Mouse (Mus musculus) liver, embryonic 12.5 days (tissue): ENCODE measurements around the gene Olfr1180. TPM values are rescaled to one million over a fixed set of nuclear protein-coding genes. Genes with fewer than 3 reads are reported as not detected.
"Not testable (repeated sequence)": the region's sequence is repeated elsewhere in the genome, so short reads cannot be mapped to it uniquely, and the experiment has no call there.

ENCODE experiments used
- ATAC-seq: fragments of 200-750 bp; cut with Nextera tagmentation; 2 replicates; pipeline ENCODE4 v1.8.0; 2017; ENCODE audit warnings: moderate number of reproducible peaks, mild to moderate bottlenecking, moderate library complexity
- H3K27ac ChIP-seq: fragments of 300-500 bp; sonication (generic); 2 replicates; pipeline ENCODE4 v1.5.1; 2016; ENCODE audit warnings: mild to moderate bottlenecking
- H3K27me3 ChIP-seq: fragments of 300-500 bp; sonication (generic); replicated peaks from 2 replicates; pipeline ENCODE4 v1.6.1; 2016; ENCODE audit warnings: mild to moderate bottlenecking, moderate library complexity
- H3K36me3 ChIP-seq: fragments of 300-500 bp; sonication (generic); 2 replicates; pipeline ENCODE4 v1.6.1; 2016; ENCODE audit warnings: mild to moderate bottlenecking, moderate library complexity
- H3K4me1 ChIP-seq: fragments of 300-500 bp; sonication (generic); 2 replicates; pipeline ENCODE4 v1.6.1; 2016
- H3K4me2 ChIP-seq: fragments of 300-500 bp; sonication (generic); 2 replicates; pipeline ENCODE4 v1.6.1; 2016; ENCODE audit warnings: mild to moderate bottlenecking, moderate library complexity
- H3K4me3 ChIP-seq: fragments of 300-500 bp; sonication (generic); 2 replicates; pipeline ENCODE4 v1.5.1; 2016; ENCODE audit warnings: mild to moderate bottlenecking, moderate library complexity
- H3K9ac ChIP-seq: fragments of 300-500 bp; sonication (generic); 2 replicates; pipeline ENCODE4 v1.6.1; 2016; ENCODE audit warnings: mild to moderate bottlenecking, moderate library complexity
- H3K9me3 ChIP-seq: fragments of 300-500 bp; sonication (generic); replicated peaks from 2 replicates; pipeline ENCODE4 v1.6.1; 2016; ENCODE audit warnings: mild to moderate bottlenecking, moderate library complexity
- WGBS: fragments of 180-500 bp; shearing (Covaris S2); methylation state at CpG from one replicate; pipeline ENCODE4 v1.1.7; 2016; ENCODE audit not compliant: insufficient replicate concordance; 5-methylcytosine and 5-hydroxymethylcytosine counted together
- polyA plus RNA-seq: library from polyadenylated mRNA; unstranded; fragments of >200 nt; fragmentation: Nextera tagmentation; extraction: Ambion mirVana; gene quantifications from 2 replicates; pipeline ENCODE4 v1.2.1, GENCODE M21; 2016

Gene Olfr1180
- polyA plus RNA-seq, result not detected in 2 replicates

DNA sequence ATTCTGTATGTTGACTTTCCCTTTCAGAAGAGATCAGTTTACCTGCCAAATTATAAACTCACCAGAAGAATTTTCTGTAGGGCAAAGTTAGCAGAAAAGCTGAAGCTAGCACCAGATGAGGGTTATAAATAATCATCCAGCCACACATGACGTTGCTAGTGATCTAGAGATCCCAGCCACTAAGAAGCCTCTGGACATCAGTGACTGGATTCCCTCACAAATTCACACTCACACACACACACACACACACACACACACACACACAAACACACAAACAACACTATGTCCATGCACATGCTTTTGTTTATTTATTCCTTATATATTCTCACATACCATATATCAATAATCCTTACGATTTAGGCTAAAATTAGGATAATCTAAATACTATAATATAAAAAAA lies at the start of gene Olfr1180:
Gene Olfr1180, minus strand, starts transcription at position 101 of the 400 bp plus-strand sequence.
- Histone ChIP-seq H3K9me3 (no peaks in the 10 kb centered on the region), H3K4me1 (no peaks in the 10 kb centered on the region), H3K4me3 (no peak within 1 kb of the TSS), H3K36me3 (no peaks in the 10 kb centered on the region), H3K9ac (no peak within 1 kb of the TSS), H3K27ac (no peak within 1 kb of the TSS), H3K4me2 (no peak within 1 kb of the TSS), H3K27me3 (no peaks in the 10 kb centered on the region)
- 63% methylated on average over 2 of the region's 2 CpGs for WGBS
- no peak for ATAC-seq

DNA sequence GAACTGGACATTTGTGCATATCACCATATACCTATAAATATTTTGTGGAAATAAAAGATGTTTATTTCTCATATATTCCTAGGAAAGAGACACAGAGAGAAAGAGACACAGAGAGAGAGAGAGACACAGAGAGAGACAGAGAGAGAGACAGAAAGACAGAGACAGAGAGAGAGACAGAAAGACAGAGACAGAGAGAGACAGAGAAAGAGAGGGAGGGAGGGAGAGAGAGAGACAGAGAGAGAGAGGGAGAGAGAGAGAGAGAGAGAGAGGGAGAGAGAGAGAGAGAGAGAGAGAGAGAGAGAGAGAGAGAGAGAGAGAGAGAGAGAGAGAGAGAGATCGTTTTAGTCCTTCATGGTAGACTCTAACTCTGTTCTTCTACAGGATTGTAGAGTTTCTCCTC lies 35.6 kb upstream of the Olfr1180 start, which contains the start of gene Olfr1183:
Gene Olfr1183, plus strand, starts transcription at position 301 of the 400 bp plus-strand sequence.
- not testable (repeated sequence) for H3K9ac ChIP-seq, ATAC-seq, H3K9me3 ChIP-seq, H3K36me3 ChIP-seq, H3K27me3 ChIP-seq, H3K4me2 ChIP-seq, H3K4me3 ChIP-seq, H3K27ac ChIP-seq, H3K4me1 ChIP-seq
- 58% methylated on average over 1 of the region's 1 CpGs for WGBS

GRCm38 (mm10) chr2:88449031-88449430 lies 30.1 kb upstream of the Olfr1180 start, which contains the start of gene Gm13757:
Gm13757 (minus strand) TSS chr2:88449131.
- H3K4me3 ChIP-seq, result no peak within 1 kb of the TSS
- H3K4me1 ChIP-seq, result no peaks in the 10 kb centered on the region
- H3K36me3 ChIP-seq, result no peaks in the 10 kb centered on the region
- no peaks in the 10 kb centered on the region for H3K27me3 ChIP-seq
- no peak within 1 kb of the TSS for H3K27ac ChIP-seq
- H3K9ac ChIP-seq, result no peak within 1 kb of the TSS
- ATAC-seq, result no peak
- H3K9me3 ChIP-seq, result no peaks in the 10 kb centered on the region
- H3K4me2 ChIP-seq, result no peak within 1 kb of the TSS
- WGBS, result 74% methylated on average over 1 of the region's 1 CpGs

DNA sequence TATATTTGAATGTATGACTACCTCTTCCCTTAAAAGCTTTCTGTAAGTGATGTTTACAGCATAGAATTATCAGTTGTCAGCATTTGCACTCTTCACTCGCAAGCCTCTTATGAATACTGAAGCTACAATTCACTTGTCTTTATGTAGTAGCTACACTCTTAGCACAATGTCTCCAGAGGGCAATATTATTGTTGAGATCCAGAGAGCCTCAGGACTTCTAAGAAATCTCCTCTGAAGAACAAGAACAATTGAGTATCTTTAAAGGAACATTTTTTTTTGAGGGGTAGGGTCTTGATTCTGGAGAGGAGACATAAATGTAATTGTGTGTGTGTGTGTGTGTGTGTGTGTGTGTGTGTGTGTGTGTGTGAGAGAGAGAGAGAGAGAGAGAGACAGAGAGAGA lies 7.1 kb upstream of the Olfr1180 start, which contains the start of gene Olfr1181:
Gene Olfr1181, minus strand, starts transcription at position 101 of the 400 bp plus-strand sequence.
- Histone ChIP-seq H3K36me3 (no peaks in the 10 kb centered on the region), H3K9ac (no peak within 1 kb of the TSS), H3K27me3 (no peaks in the 10 kb centered on the region), H3K9me3 (no peaks in the 10 kb centered on the region), H3K27ac (no peak within 1 kb of the TSS), H3K4me3 (no peak within 1 kb of the TSS), H3K4me1 (no peaks in the 10 kb centered on the region), H3K4me2 (no peak within 1 kb of the TSS)
- 62% methylated on average over 1 of the region's 1 CpGs for WGBS
- no peak for ATAC-seq

DNA sequence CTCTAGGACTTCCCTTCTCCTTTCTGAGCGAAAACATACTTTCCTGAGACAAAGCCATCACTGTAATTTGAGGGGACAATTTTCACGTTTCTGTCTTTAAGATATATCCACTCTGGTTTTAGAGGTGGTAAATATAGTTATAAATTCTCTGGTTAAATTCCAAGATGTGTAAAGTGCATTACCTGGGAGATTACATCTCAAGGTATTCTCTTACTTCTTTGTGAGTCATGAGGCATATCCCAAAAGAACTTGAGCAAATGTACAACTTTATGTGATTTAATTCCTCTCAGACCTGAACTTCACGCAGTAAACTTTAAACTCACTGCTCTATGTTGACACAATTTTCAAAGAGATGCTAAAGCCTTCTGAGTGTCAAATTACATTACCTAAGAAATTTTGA lies 12.6 kb downstream of the Olfr1180 start, which contains the start of gene Olfr1179:
Gene Olfr1179, minus strand, starts transcription at position 101 of the 400 bp plus-strand sequence.
- Histone ChIP-seq H3K4me1 (no peaks in the 10 kb centered on the region), H3K4me2 (no peak within 1 kb of the TSS), H3K9ac (no peak within 1 kb of the TSS), H3K9me3 (no peaks in the 10 kb centered on the region), H3K4me3 (no peak within 1 kb of the TSS), H3K36me3 (no peaks in the 10 kb centered on the region), H3K27ac (no peak within 1 kb of the TSS), H3K27me3 (no peaks in the 10 kb centered on the region)
- no peak for ATAC-seq
- 55% methylated on average over 3 of the region's 3 CpGs for WGBS

- no peak for ATAC-seq
- no peak within 1 kb of the TSS for H3K9ac ChIP-seq
- 0 out of 2 replicates have a peak, but pooled peaks cover 3% of the 10 kb centered on the region for H3K9me3 ChIP-seq
- H3K4me2 ChIP-seq, result no peak within 1 kb of the TSS
- no peak within 1 kb of the TSS for H3K4me3 ChIP-seq
- no peak within 1 kb of the TSS for H3K27ac ChIP-seq
- H3K27me3 ChIP-seq, result no peaks in the 10 kb centered on the region
- H3K4me1 ChIP-seq, result no peaks in the 10 kb centered on the region
- 55% methylated on average over 1 of the region's 1 CpGs for WGBS
- H3K36me3 ChIP-seq, result no peaks in the 10 kb centered on the region
Measured at GRCm38 (mm10) chr2:88386762-88387161, 32.2 kb downstream of the Olfr1180 start, which contains the start of gene Olfr1178. Olfr1178 (plus strand) TSS chr2:88387062.

Other genes with a start within 250 kb of the Olfr1180 start
- not detected in 2 replicates for gene Olfr1168, start 237.3 kb downstream of the Olfr1180 start, polyA plus RNA-seq
- gene Olfr1170, start 190.8 kb downstream of the Olfr1180 start, polyA plus RNA-seq, result not detected in 2 replicates
- gene Olfr1173, start 139.3 kb downstream of the Olfr1180 start, polyA plus RNA-seq, result not detected in 2 replicates
- not detected in 2 replicates for gene Olfr1174-ps, start 104.0 kb downstream of the Olfr1180 start, polyA plus RNA-seq
- not detected in 2 replicates for gene Olfr1175-ps, start 91.9 kb downstream of the Olfr1180 start, polyA plus RNA-seq
- not detected in 2 replicates for gene Olfr1176, start 82.4 kb downstream of the Olfr1180 start, polyA plus RNA-seq
- gene Olfr1177-ps, start 72.7 kb downstream of the Olfr1180 start, polyA plus RNA-seq, result not detected in 2 replicates
- gene Olfr1178, start 32.1 kb downstream of the Olfr1180 start, polyA plus RNA-seq, result not detected in 2 replicates
- not detected in 2 replicates for gene Olfr1179, start 12.7 kb downstream of the Olfr1180 start, polyA plus RNA-seq
- gene Olfr1181, start 7.0 kb upstream of the Olfr1180 start, polyA plus RNA-seq, result not detected in 2 replicates
- not detected in 2 replicates for gene Gm13757, start 30.0 kb upstream of the Olfr1180 start, polyA plus RNA-seq
- gene Olfr1183, start 35.7 kb upstream of the Olfr1180 start, polyA plus RNA-seq, result not detected in 2 replicates
- not detected in 2 replicates for gene Olfr1184, start 64.4 kb upstream of the Olfr1180 start, polyA plus RNA-seq
- gene Olfr1185-ps1, start 74.2 kb upstream of the Olfr1180 start, polyA plus RNA-seq, result not detected in 2 replicates
- gene Olfr1186, start 99.4 kb upstream of the Olfr1180 start, polyA plus RNA-seq, result not detected in 2 replicates
- gene Olfr1188, start 137.8 kb upstream of the Olfr1180 start, polyA plus RNA-seq, result not detected in 2 replicates
- gene Olfr1189, start 167.3 kb upstream of the Olfr1180 start, polyA plus RNA-seq, result not detected in 2 replicates
- not detected in 2 replicates for gene Olfr1191-ps1, start 221.4 kb upstream of the Olfr1180 start, polyA plus RNA-seq
- gene Olfr1192-ps1, start 229.4 kb upstream of the Olfr1180 start, polyA plus RNA-seq, result not detected in 2 replicates